Mouse (Mus musculus): ENCODE results near the gene Ccl8. TPM values are rescaled to one million over a fixed set of nuclear protein-coding genes. Genes with fewer than 3 reads are reported as not detected.

Ccl8 gene
- polyA plus RNA-seq, 1 experiment from 2014 or later: not detected

DNA sequence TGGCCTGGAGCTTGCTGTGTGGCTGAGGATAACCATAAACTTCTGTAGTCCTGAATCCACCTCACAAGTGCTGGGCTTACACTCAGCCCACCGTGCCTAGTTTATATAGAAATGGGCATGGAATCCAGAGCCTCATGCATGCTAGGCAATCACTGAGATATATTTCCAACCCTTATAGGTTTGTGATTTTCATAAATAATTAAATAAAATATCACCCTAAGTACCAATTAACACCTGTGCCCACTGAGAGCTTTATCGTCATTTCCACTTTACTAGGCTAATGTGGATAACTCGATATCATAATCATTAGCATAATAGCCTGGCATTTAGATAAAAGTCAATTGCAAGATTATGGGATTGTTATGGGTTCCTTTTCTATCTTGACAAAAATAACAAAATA is 30.6 kb upstream of the Ccl8 start:
- Histone ChIP-seq H3K4me1 (ENCODE audit: control insufficient read depth, insufficient read depth, low read length) (no peaks in the 10 kb centered on the region), H3K27ac (ENCODE audit: low read depth, low read length) (no peak overlapping the region), H3K9ac (ENCODE audit: low read length) (no peak overlapping the region), H3K9me3 (replicated peaks; ENCODE audit: control insufficient read depth, low read length) (no peaks in the 10 kb centered on the region), H3K4me2 (ENCODE audit: low read length) (no peak overlapping the region), H3K36me3 (ENCODE audit: control insufficient read depth, insufficient read depth, low read length) (no peaks in the 10 kb centered on the region), H3K4me3 (ENCODE audit: low read depth, low read length) (no peak overlapping the region), H3K27me3 (replicated peaks; ENCODE audit: control insufficient read depth, insufficient read depth, low read length) (no peaks in the 10 kb centered on the region)
- DNase-seq (ENCODE audit: low spot score): no peak
- WGBS: 88% methylated on average over 3 of the region's 3 CpGs
- ATAC-seq: no peak

DNA sequence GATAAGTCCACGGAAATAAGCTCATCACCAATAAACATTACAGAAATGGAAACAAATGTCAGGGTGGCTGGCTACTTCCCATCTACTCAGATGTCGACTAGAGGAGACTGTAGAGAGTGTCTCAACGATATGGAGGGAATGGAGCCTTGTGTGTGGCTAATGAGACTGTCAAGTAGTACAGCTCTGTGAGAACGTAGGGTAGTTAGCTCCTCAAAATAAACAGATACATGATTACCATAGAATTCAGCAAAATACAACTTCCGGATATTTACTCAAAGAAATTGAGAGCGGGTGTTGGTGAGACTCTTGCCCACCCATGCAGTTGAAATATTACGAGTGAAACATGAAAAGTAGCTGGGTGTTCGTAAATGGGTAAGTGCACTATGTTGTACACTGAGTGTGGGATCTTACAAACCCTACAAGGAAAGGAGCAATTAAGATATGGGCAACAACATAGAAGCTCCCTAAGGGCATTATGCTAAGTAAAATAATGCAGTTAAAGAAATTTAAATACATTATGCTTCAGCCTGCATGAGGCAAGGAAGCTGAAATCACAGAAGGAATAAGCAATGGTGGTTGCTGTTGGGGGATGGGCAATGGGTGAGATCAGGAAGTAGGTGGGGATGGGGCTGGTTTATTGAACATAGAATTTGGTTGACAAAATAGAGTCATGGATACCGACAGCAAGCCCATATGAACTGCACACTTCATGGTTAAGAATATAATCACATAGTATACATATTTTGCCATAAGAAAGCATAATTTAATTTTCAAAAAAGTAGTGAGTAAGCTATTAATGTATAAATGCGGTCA is 15.3 kb upstream of the Ccl8 start:
- H3K27me3 ChIP-seq (replicated peaks; ENCODE audit: control insufficient read depth, insufficient read depth, low read length): no peaks in the 10 kb centered on the region
- no peaks in the 10 kb centered on the region for H3K36me3 ChIP-seq (ENCODE audit: control insufficient read depth, insufficient read depth, low read length)
- no peak for ATAC-seq
- WGBS: 86% methylated on average over 10 of the region's 10 CpGs
- H3K9me3 ChIP-seq (replicated peaks; ENCODE audit: control insufficient read depth, low read length): no peaks in the 10 kb centered on the region
- H3K4me2 ChIP-seq (ENCODE audit: low read length): no peak overlapping the region
- no peak overlapping the region for H3K27ac ChIP-seq (ENCODE audit: low read depth, low read length)
- DNase-seq (ENCODE audit: low spot score): no peak
- H3K9ac ChIP-seq (ENCODE audit: low read length): no peak overlapping the region
- no peak overlapping the region for H3K4me3 ChIP-seq (ENCODE audit: low read depth, low read length)
- no peaks in the 10 kb centered on the region for H3K4me1 ChIP-seq (ENCODE audit: control insufficient read depth, insufficient read depth, low read length)

DNA sequence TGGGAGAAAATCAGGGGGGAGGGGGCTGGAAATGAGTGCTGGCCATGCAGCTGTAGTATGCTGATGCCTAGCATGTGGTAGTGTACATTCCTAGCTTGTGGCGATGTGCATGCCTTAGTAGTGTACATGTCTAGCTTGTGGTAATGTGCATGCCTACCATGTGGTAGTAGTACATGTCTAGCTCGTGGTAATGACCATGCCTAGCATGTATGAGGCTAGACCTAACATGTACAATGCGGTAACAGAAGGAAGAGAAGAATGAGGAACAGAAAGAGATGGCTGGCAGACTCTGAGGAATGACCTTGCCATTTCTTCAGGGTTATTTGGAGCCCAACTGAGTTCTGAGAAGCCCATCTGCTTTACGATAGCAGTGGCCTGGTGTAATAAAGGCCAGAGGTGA is 13.9 kb upstream of the Ccl8 start:
- 87% methylated on average over 4 of the region's 4 CpGs for WGBS
- Histone ChIP-seq H3K4me2 (ENCODE audit: low read length) (no peak overlapping the region), H3K27ac (ENCODE audit: low read depth, low read length) (no peak overlapping the region), H3K27me3 (replicated peaks; ENCODE audit: control insufficient read depth, insufficient read depth, low read length) (no peaks in the 10 kb centered on the region), H3K9ac (ENCODE audit: low read length) (no peak overlapping the region), H3K36me3 (ENCODE audit: control insufficient read depth, insufficient read depth, low read length) (no peaks in the 10 kb centered on the region), H3K4me3 (ENCODE audit: low read depth, low read length) (no peak overlapping the region), H3K4me1 (ENCODE audit: control insufficient read depth, insufficient read depth, low read length) (no peaks in the 10 kb centered on the region), H3K9me3 (replicated peaks; ENCODE audit: control insufficient read depth, low read length) (no peaks in the 10 kb centered on the region)
- DNase-seq (ENCODE audit: low spot score): no peak
- ATAC-seq: no peak

DNA sequence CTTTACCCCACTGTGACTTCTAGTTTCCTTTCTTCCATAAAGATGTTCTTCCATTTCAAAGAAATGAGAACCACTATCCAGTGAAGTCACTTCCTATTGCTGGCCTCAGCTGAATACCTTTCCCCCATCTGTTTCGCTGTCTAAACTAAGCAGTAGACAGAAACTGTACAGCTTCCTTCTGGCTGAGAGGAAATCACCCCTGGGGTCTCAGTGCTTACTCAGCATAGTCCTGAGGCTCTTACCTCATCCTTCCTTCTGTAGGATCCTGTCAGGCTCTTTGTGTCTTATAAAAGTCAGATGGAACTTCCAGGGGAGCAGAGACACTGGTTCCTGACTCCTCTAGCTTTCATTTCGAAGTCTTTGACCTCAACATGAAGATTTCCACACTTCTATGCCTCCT is 13.5 kb upstream of the Ccl8 start, which contains the start of gene Ccl12:
Ccl12 (plus strand) TSS at position 317 of the 400 bp plus-strand sequence.
- no peak for ATAC-seq
- H3K4me3 ChIP-seq (ENCODE audit: low read depth, low read length): no peak within 1 kb of the TSS
- H3K4me1 ChIP-seq (ENCODE audit: control insufficient read depth, insufficient read depth, low read length): no peaks in the 10 kb centered on the region
- H3K4me2 ChIP-seq (ENCODE audit: low read length): no peak within 1 kb of the TSS
- no peaks in the 10 kb centered on the region for H3K9me3 ChIP-seq (replicated peaks; ENCODE audit: control insufficient read depth, low read length)
- WGBS: 66% methylated on average over 2 of the region's 2 CpGs
- H3K9ac ChIP-seq (ENCODE audit: low read length): no peak within 1 kb of the TSS
- H3K36me3 ChIP-seq (ENCODE audit: control insufficient read depth, insufficient read depth, low read length): no peaks in the 10 kb centered on the region
- DNase-seq (ENCODE audit: low spot score): no peak
- H3K27me3 ChIP-seq (replicated peaks; ENCODE audit: control insufficient read depth, insufficient read depth, low read length): no peaks in the 10 kb centered on the region
- H3K27ac ChIP-seq (ENCODE audit: low read depth, low read length): no peak within 1 kb of the TSS

DNA sequence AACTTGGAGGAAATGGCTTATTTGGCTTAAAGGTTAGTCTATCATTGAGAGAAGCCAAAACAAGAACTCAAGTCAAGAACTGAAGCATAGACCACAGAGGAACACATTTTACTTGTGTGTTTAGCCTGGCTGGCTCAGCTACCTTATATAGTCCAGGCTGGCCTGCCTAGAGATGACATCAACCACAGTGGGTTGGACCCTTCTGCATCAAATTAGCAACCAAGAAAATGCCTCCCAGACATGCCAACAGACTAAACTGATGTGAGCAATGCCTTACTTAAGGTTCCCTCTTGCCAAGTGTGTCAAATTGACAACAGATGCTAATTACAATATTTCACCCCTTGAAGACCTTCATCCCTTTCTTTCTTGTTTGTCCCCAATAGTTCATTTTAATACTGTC is 5.4 kb upstream of the Ccl8 start:
- Histone ChIP-seq H3K9ac (ENCODE audit: low read length) (no peak overlapping the region), H3K9me3 (replicated peaks; ENCODE audit: control insufficient read depth, low read length) (no peaks in the 10 kb centered on the region), H3K4me3 (ENCODE audit: low read depth, low read length) (no peak overlapping the region), H3K4me2 (ENCODE audit: low read length) (no peak overlapping the region), H3K27ac (ENCODE audit: low read depth, low read length) (no peak overlapping the region), H3K4me1 (ENCODE audit: control insufficient read depth, insufficient read depth, low read length) (no peaks in the 10 kb centered on the region), H3K36me3 (ENCODE audit: control insufficient read depth, insufficient read depth, low read length) (no peaks in the 10 kb centered on the region), H3K27me3 (replicated peaks; ENCODE audit: control insufficient read depth, insufficient read depth, low read length) (no peaks in the 10 kb centered on the region)
- no peak for DNase-seq (ENCODE audit: low spot score)
- ATAC-seq: no peak

DNA sequence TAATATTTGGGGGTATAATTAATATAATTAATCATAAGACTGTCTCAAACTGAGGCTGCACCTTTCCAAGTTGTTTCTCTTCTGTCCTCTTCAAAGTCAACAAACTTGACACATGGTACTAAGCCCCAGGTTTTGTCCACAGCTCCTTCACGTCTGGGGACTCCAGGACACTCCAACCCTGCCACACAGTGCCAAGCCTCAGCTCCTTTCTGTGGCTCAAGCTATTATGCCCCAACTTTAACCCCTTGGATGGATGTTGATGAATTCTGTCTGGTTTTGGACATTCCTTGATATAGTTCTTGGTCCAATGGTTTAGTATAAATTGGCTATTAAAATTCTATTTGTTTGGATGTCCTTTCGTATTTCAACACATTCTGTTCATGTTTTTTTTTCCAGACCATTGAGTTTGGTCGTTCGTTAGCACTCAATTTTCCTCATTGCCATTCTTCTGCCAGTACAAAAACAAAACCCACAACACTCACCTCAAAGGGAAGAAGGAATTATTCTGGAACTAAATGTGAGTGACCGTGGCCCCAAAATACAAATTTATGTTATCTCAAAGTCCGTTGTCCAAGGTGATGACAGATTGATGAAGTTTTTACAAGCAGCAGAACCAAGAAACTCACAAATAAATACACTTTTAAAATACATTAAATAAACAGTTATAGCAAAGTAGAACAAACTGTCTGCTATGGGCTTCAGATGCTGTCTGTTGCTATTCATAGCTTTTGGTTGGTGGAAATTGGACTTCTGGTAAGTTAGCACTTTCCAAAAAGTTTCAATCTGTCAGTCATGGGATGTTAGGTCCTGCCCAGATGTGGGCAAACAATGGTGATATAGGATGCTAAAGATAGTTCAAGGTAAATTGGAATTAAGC is 4.4 kb upstream of the Ccl8 start:
- DNase-seq (ENCODE audit: low spot score) (no peak), ATAC-seq (no peak)
- 41% methylated on average over 6 of the region's 6 CpGs for WGBS
- no peak overlapping the region for H3K4me2 ChIP-seq (ENCODE audit: low read length)
- H3K36me3 ChIP-seq (ENCODE audit: control insufficient read depth, insufficient read depth, low read length): no peaks in the 10 kb centered on the region
- no peaks in the 10 kb centered on the region for H3K27me3 ChIP-seq (replicated peaks; ENCODE audit: control insufficient read depth, insufficient read depth, low read length)
- H3K27ac ChIP-seq (ENCODE audit: low read depth, low read length): no peak overlapping the region
- no peaks in the 10 kb centered on the region for H3K4me1 ChIP-seq (ENCODE audit: control insufficient read depth, insufficient read depth, low read length)
- no peaks in the 10 kb centered on the region for H3K9me3 ChIP-seq (replicated peaks; ENCODE audit: control insufficient read depth, low read length)
- no peak overlapping the region for H3K9ac ChIP-seq (ENCODE audit: low read length)
- H3K4me3 ChIP-seq (ENCODE audit: low read depth, low read length): no peak overlapping the region

DNA sequence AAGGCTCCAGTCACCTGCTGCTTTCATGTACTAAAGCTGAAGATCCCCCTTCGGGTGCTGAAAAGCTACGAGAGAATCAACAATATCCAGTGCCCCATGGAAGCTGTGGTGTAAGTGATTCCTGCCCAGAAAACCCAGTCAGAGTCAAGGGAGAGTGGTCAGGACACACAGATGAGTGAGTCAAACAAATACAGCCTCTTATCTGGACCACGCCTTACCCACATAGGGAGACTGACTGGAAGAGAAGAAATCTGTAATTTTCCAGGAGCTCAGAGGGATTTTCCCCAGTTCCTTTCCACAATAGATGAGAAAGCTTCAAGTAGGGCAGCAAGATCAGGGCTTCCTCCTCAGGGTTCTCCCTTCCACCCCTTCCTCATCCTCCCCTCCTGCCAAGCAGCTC is 1.1 kb downstream of the Ccl8 start:
- 87% methylated on average over 3 of the region's 3 CpGs for WGBS
- Histone ChIP-seq H3K36me3 (ENCODE audit: control insufficient read depth, insufficient read depth, low read length) (no peaks in the 10 kb centered on the region), H3K4me2 (ENCODE audit: low read length) (no peak overlapping the region), H3K27me3 (replicated peaks; ENCODE audit: control insufficient read depth, insufficient read depth, low read length) (no peaks in the 10 kb centered on the region), H3K27ac (ENCODE audit: low read depth, low read length) (no peak overlapping the region), H3K9me3 (replicated peaks; ENCODE audit: control insufficient read depth, low read length) (no peaks in the 10 kb centered on the region), H3K4me1 (ENCODE audit: control insufficient read depth, insufficient read depth, low read length) (no peaks in the 10 kb centered on the region), H3K4me3 (ENCODE audit: low read depth, low read length) (no peak overlapping the region), H3K9ac (ENCODE audit: low read length) (no peak overlapping the region)
- ATAC-seq: no peak
- DNase-seq (ENCODE audit: low spot score): no peak

DNA sequence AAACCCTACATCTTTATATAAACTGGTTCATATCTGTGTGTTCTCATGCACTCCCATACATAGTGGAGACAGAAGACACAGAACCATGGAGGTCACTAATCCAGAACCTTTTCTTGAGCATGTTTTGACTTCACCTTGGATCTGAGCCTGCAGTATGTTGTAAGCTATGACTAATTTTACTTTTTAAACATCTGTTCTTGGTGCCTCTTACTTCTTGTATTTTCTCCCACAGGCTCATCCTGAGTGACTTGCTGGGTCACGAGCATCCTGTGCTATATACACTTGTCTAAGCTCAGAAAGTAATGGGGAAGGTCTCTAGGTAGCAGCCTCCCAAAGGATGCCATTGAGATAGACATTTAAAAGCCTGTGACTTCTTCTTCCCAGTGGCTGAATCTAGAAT is 18.0 kb downstream of the Ccl8 start:
- DNase-seq (ENCODE audit: low spot score) (no peak), ATAC-seq (no peak)
- 61% methylated on average over 1 of the region's 1 CpGs for WGBS
- H3K4me2 ChIP-seq (ENCODE audit: low read length): no peak overlapping the region
- no peaks in the 10 kb centered on the region for H3K36me3 ChIP-seq (ENCODE audit: control insufficient read depth, insufficient read depth, low read length)
- no peak overlapping the region for H3K4me3 ChIP-seq (ENCODE audit: low read depth, low read length)
- H3K9me3 ChIP-seq (replicated peaks; ENCODE audit: control insufficient read depth, low read length): no peaks in the 10 kb centered on the region
- no peak overlapping the region for H3K9ac ChIP-seq (ENCODE audit: low read length)
- no peak overlapping the region for H3K27ac ChIP-seq (ENCODE audit: low read depth, low read length)
- no peaks in the 10 kb centered on the region for H3K4me1 ChIP-seq (ENCODE audit: control insufficient read depth, insufficient read depth, low read length)
- no peaks in the 10 kb centered on the region for H3K27me3 ChIP-seq (replicated peaks; ENCODE audit: control insufficient read depth, insufficient read depth, low read length)

DNA sequence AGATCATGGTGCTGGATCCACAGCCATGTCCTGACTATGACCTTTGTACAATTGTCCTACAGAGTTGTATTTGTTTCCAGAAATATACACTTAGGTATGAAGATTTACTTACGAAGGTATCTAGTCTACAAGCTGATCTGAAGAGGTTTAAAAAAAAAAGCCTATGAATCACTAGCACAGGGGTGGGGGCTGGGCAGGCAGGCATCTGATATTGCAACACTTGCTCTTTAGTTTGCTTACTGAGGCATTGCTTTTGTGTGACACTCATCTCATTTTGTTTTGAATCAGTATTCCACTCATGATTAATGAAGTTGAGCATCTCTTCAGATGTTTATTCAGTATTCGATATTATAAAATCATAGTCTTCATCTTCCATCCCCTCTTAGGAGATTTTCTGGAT is 21.2 kb downstream of the Ccl8 start:
- H3K36me3 ChIP-seq (ENCODE audit: control insufficient read depth, insufficient read depth, low read length): no peaks in the 10 kb centered on the region
- no peaks in the 10 kb centered on the region for H3K27me3 ChIP-seq (replicated peaks; ENCODE audit: control insufficient read depth, insufficient read depth, low read length)
- DNase-seq (ENCODE audit: low spot score) (no peak), ATAC-seq (no peak)
- 85% methylated on average over 2 of the region's 2 CpGs for WGBS
- H3K4me3 ChIP-seq (ENCODE audit: low read depth, low read length): no peak overlapping the region
- H3K27ac ChIP-seq (ENCODE audit: low read depth, low read length): no peak overlapping the region
- no peaks in the 10 kb centered on the region for H3K9me3 ChIP-seq (replicated peaks; ENCODE audit: control insufficient read depth, low read length)
- H3K4me2 ChIP-seq (ENCODE audit: low read length): no peak overlapping the region
- H3K9ac ChIP-seq (ENCODE audit: low read length): no peak overlapping the region
- H3K4me1 ChIP-seq (ENCODE audit: control insufficient read depth, insufficient read depth, low read length): no peaks in the 10 kb centered on the region

Measured in forebrain, embryonic 14.5 days (tissue).